Mouse (Mus musculus) forebrain, embryonic 11.5 days (tissue): Measurements from ENCODE around the gene Mpg. TPM values are rescaled to one million over a fixed set of nuclear protein-coding genes. Genes with fewer than 3 reads are reported as not detected.
"Not testable (repeated sequence)": the region's sequence is repeated elsewhere in the genome, so short reads cannot be mapped to it uniquely, and the experiment has no call there.

ENCODE experiments used
- ATAC-seq: fragments of 200-750 bp; cut with Nextera tagmentation; replicated peaks from 2 replicates; pipeline ENCODE4 v1.8.0; 2017; ENCODE audit warnings: moderate TSS enrichment; ENCODE audit not compliant: low FRiP score
- DNase-seq: peaks from one replicate; pipeline ENCODE4 v3.0.0-alpha.2; 2017; ENCODE audit warnings: low spot score
- H3K27ac ChIP-seq: fragments of 300-500 bp; sonication (generic); 2 replicates; pipeline ENCODE4 v1.5.1; 2014; ENCODE audit warnings: low read depth, low read length
- H3K27me3 ChIP-seq: fragments of 300-500 bp; sonication (generic); 2 replicates; pipeline ENCODE4 v1.6.1; 2014; ENCODE audit warnings: mild to moderate bottlenecking, low read length, mixed read lengths; ENCODE audit not compliant: control insufficient read depth, insufficient read depth
- H3K36me3 ChIP-seq: fragments of 300-500 bp; sonication (generic); 2 replicates; pipeline ENCODE4 v1.6.1; 2014; ENCODE audit warnings: mild to moderate bottlenecking, low read length, moderate library complexity, mixed read lengths; ENCODE audit not compliant: control insufficient read depth, insufficient read depth
- H3K4me1 ChIP-seq: fragments of 300-500 bp; sonication (generic); replicated peaks from 2 replicates; pipeline ENCODE4 v1.6.1; 2014; ENCODE audit warnings: low read length, mixed read lengths; ENCODE audit not compliant: control insufficient read depth, insufficient read depth
- H3K4me2 ChIP-seq: fragments of 300-500 bp; sonication (generic); 2 replicates; pipeline ENCODE4 v1.6.1; 2014; ENCODE audit warnings: low read depth, mild to moderate bottlenecking, low read length, moderate library complexity, mixed read lengths; ENCODE audit not compliant: severe bottlenecking
- H3K4me3 ChIP-seq: fragments of 300-500 bp; sonication (generic); 2 replicates; pipeline ENCODE4 v1.5.1; 2014; ENCODE audit warnings: low read depth, low read length
- H3K9ac ChIP-seq: fragments of 300-500 bp; sonication (generic); 2 replicates; pipeline ENCODE4 v1.6.1; 2014; ENCODE audit warnings: low read length
- H3K9me3 ChIP-seq: fragments of 300-500 bp; sonication (generic); 2 replicates; pipeline ENCODE4 v1.6.1; 2016; ENCODE audit warnings: low read length, mixed read lengths; ENCODE audit not compliant: control insufficient read depth
- WGBS: fragments of 180-500 bp; shearing (Covaris S2); extraction: QIAGEN DNeasy Blood & Tissue Kit; methylation state at CpG from one replicate; pipeline ENCODE4 v1.1.7; 2014; 5-methylcytosine and 5-hydroxymethylcytosine counted together
- polyA plus RNA-seq: library from polyadenylated mRNA; unstranded; fragments of >200 nt; fragmentation: Nextera tagmentation; extraction: Ambion mirVana; gene quantifications from 2 replicates; pipeline ENCODE4 v1.2.1, GENCODE M21; 2014

Gene Mpg
- polyA plus RNA-seq, 1 experiment from 2014 or later = 28.0 TPM

GRCm38 (mm10) chr11:32198256-32198955 lies 27.9 kb upstream of the Mpg start:
- DNase-seq (peak; percentile 46), ATAC-seq (no peak)
- Histone ChIP-seq H3K4me2 (no peak overlapping the region), H3K4me1 (no peaks in the 10 kb centered on the region), H3K4me3 (no peak overlapping the region), H3K36me3 (no peaks in the 10 kb centered on the region), H3K9ac (no peak overlapping the region), H3K27ac (no peak overlapping the region), H3K9me3 (no peaks in the 10 kb centered on the region), H3K27me3 (no peaks in the 10 kb centered on the region)
- 71% methylated on average over 13 of the region's 14 CpGs for whole genome bisulfite sequencing

GRCm38 (mm10) chr11:32199230-32199629 lies 27.1 kb upstream of the Mpg start:
- Histone ChIP-seq H3K4me2 (no peak overlapping the region), H3K27ac (no peak overlapping the region), H3K4me3 (no peak overlapping the region), H3K36me3 (no peaks in the 10 kb centered on the region), H3K27me3 (no peaks in the 10 kb centered on the region), H3K9ac (no peak overlapping the region), H3K9me3 (no peaks in the 10 kb centered on the region), H3K4me1 (no peaks in the 10 kb centered on the region)
- WGBS = 41% methylated on average over 6 of the region's 6 CpGs
- DNase-seq (peak; percentile 47), ATAC-seq (no peak)

GRCm38 (mm10) chr11:32200075-32200601 lies 26.2 kb upstream of the Mpg start, which contains the start of gene Il9r:
Gene Il9r (minus strand): TSS chr11:32200279.
- ATAC-seq (no peak), DNase-seq (no peak)
- Histone ChIP-seq H3K4me2 (no peak within 1 kb of the TSS), H3K27ac (no peak within 1 kb of the TSS), H3K9me3 (no peaks in the 10 kb centered on the region), H3K4me3 (no peak within 1 kb of the TSS), H3K36me3 (no peaks in the 10 kb centered on the region), H3K27me3 (no peaks in the 10 kb centered on the region), H3K9ac (no peak within 1 kb of the TSS), H3K4me1 (no peaks in the 10 kb centered on the region)
- WGBS = 79% methylated on average over 10 of the region's 10 CpGs

- H3K9me3 ChIP-seq, H3K9ac ChIP-seq, H3K4me2 ChIP-seq, H3K4me1 ChIP-seq, ATAC-seq, H3K27ac ChIP-seq, H3K4me3 ChIP-seq, H3K36me3 ChIP-seq, H3K27me3 ChIP-seq, DNase-seq: not testable (repeated sequence)
- 60% methylated on average over 1 of the region's 1 CpGs for WGBS
These were observed 25.3 kb upstream of the Mpg start for GRCm38 (mm10) chr11:32200992-32201391.

- Histone ChIP-seq H3K9me3 (no peaks in the 10 kb centered on the region), H3K4me3 (no peak overlapping the region), H3K36me3 (no peaks in the 10 kb centered on the region), H3K27ac (no peak overlapping the region), H3K4me1 (no peaks in the 10 kb centered on the region; the same call in 1 of the 2 replicates), H3K27me3 (no peaks in the 10 kb centered on the region), H3K4me2 (no peak overlapping the region), H3K9ac (no peak overlapping the region)
- no peak for DNase-seq
- ATAC-seq = no peak
- WGBS = 82% methylated on average over 11 of the region's 11 CpGs
These were observed 24.2 kb upstream of the Mpg start for GRCm38 (mm10) chr11:32201922-32202685.

- ATAC-seq (peak; percentile 100), DNase-seq (peak; percentile 97)
- Histone ChIP-seq H3K4me2 (peak within 1 kb of the TSS; percentile 67), H3K36me3 (peaks cover 6% of the 10 kb centered on the region; the same call in 1 of the 2 replicates), H3K9me3 (no peaks in the 10 kb centered on the region), H3K9ac (peak within 1 kb of the TSS; percentile 69), H3K4me1 (no peaks in the 10 kb centered on the region; the same call in 1 of the 2 replicates), H3K4me3 (peak within 1 kb of the TSS; percentile 55), H3K27ac (0 out of 2 replicates have a peak within 1 kb of the TSS, but pooled peaks have one; percentile 38), H3K27me3 (no peaks in the 10 kb centered on the region)
- under 1% methylated on average over 52 of the region's 52 CpGs for WGBS
These were observed 21.0 kb upstream of the Mpg start, which contains the start of gene Snrnp25 for GRCm38 (mm10) chr11:32205058-32205873. Gene Snrnp25 (plus strand): TSS chr11:32205415.

- no peaks in the 10 kb centered on the region; the same call in 1 of the 2 replicates for H3K4me1 ChIP-seq
- no peak overlapping the region for H3K4me3 ChIP-seq
- H3K27me3 ChIP-seq = no peaks in the 10 kb centered on the region
- peaks cover 6% of the 10 kb centered on the region; the same call in 1 of the 2 replicates for H3K36me3 ChIP-seq
- no peak overlapping the region for H3K27ac ChIP-seq
- no peaks in the 10 kb centered on the region for H3K9me3 ChIP-seq
- peak; percentile 25; the same call in 1 of the 2 replicates for ATAC-seq
- no peak overlapping the region for H3K9ac ChIP-seq
- no peak for DNase-seq
- WGBS = 85% methylated on average over 9 of the region's 9 CpGs
- no peak overlapping the region for H3K4me2 ChIP-seq
These were observed 15.7 kb upstream of the Mpg start for GRCm38 (mm10) chr11:32210623-32211022.
